Mouse (Mus musculus) intestine, embryonic 16.5 days (tissue): ENCODE results near the gene Med13l. TPM values are rescaled to one million over a fixed set of nuclear protein-coding genes. Genes with fewer than 3 reads are reported as not detected.

Experiments used
- ATAC-seq: fragments of 200-750 bp; cut with Nextera tagmentation; 2 replicates; pipeline ENCODE4 v1.8.0; 2017; ENCODE audit warnings: moderate TSS enrichment, moderate library complexity
- H3K27ac ChIP-seq: fragments of 300-500 bp; sonication (generic); 2 replicates; pipeline ENCODE4 v1.5.1; 2014; ENCODE audit warnings: mild to moderate bottlenecking, low read length
- H3K27me3 ChIP-seq: fragments of 300-500 bp; sonication (generic); replicated peaks from 2 replicates; pipeline ENCODE4 v1.6.1; 2014; ENCODE audit warnings: low read length, control low read depth, mixed read lengths; ENCODE audit not compliant: control insufficient read depth, insufficient read depth
- H3K36me3 ChIP-seq: fragments of 300-500 bp; sonication (generic); 2 replicates; pipeline ENCODE4 v1.6.1; 2014; ENCODE audit warnings: low read length, control low read depth; ENCODE audit not compliant: control insufficient read depth, insufficient read depth
- H3K4me1 ChIP-seq: fragments of 300-500 bp; sonication (generic); 2 replicates; pipeline ENCODE4 v1.6.1; 2014; ENCODE audit warnings: low read length, control low read depth, mixed read lengths; ENCODE audit not compliant: control insufficient read depth, insufficient read depth
- H3K4me2 ChIP-seq: fragments of 300-500 bp; sonication (generic); 2 replicates; pipeline ENCODE4 v1.6.1; 2014; ENCODE audit warnings: low read depth, low read length, control low read depth
- H3K4me3 ChIP-seq: fragments of 300-500 bp; sonication (generic); 2 replicates; pipeline ENCODE4 v1.5.1; 2014; ENCODE audit warnings: mild to moderate bottlenecking, low read length
- H3K9ac ChIP-seq: fragments of 300-500 bp; sonication (generic); 2 replicates; pipeline ENCODE4 v1.6.1; 2014; ENCODE audit warnings: low read depth, low read length
- H3K9me3 ChIP-seq: fragments of 300-500 bp; sonication (generic); 2 replicates; pipeline ENCODE4 v1.6.1; 2016; ENCODE audit warnings: low read length, control low read depth; ENCODE audit not compliant: control insufficient read depth
- WGBS: fragments of 180-500 bp; shearing (Covaris S2); extraction: QIAGEN DNeasy Blood & Tissue Kit; methylation state at CpG from one replicate; pipeline ENCODE4 v1.1.7; 2014; 5-methylcytosine and 5-hydroxymethylcytosine counted together
- polyA plus RNA-seq: library from polyadenylated mRNA; unstranded; fragments of >200 nt; fragmentation: Nextera tagmentation; extraction: Ambion mirVana; gene quantifications from 2 replicates; pipeline ENCODE4 v1.2.1, GENCODE M21; 2015

The Med13l gene
- polyA plus RNA-seq, 1 experiment from 2014 or later = 6.4 TPM

DNA sequence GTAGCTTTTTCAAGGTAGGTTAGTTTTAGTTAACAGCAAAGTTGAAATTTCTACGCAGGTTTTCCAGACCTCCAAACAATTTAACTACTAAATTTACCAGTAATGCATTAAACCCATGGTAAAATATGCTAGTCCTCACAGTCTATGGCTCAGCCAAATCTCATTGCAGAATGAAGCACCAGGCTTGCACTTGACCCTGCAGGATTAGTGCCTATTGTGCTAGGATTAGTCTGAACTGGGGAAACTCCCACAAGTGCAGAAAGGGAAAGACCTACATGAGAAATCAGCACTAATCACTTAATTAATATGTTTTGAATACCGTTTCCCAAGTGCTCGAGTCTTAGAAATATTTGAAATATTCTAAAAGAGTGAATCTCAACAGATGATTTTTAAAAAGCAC lies 40.0 kb upstream of the Med13l start:
- H3K27ac ChIP-seq = no peak overlapping the region
- no peaks in the 10 kb centered on the region for H3K9me3 ChIP-seq
- H3K36me3 ChIP-seq = no peaks in the 10 kb centered on the region
- H3K4me1 ChIP-seq = peaks cover 10% of the 10 kb centered on the region
- H3K4me3 ChIP-seq = no peak overlapping the region
- no peaks in the 10 kb centered on the region for H3K27me3 ChIP-seq
- no peak for ATAC-seq
- WGBS = 80% methylated on average over 3 of the region's 3 CpGs
- no peak overlapping the region for H3K9ac ChIP-seq
- no peak overlapping the region for H3K4me2 ChIP-seq

DNA sequence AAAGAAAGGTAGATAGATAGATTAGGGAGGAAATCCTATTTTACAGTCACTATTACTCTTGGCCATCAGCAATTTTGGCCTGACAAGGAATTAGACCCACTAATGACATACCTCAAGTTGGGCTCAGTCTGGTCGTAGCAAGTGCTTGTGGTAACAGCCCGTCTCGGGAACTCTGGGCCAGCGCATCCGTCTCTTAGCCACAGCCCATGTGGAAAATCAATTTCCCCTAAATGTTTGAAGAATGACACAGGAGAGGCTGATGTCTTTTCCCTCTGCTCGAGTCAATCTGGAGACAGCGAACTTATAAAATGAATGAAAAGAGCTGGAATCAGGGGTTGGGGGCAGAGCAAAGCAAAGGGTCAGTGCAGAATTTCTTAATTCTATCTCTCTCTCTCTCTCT lies 36.1 kb upstream of the Med13l start:
- no peak overlapping the region for H3K4me2 ChIP-seq
- no peak overlapping the region for H3K9ac ChIP-seq
- 84% methylated on average over 7 of the region's 7 CpGs for WGBS
- H3K27ac ChIP-seq = no peak overlapping the region
- H3K9me3 ChIP-seq = no peaks in the 10 kb centered on the region
- 0 out of 2 replicates have a peak, but pooled peaks cover 1% of the 10 kb centered on the region for H3K4me1 ChIP-seq
- 0 out of 2 replicates have a peak, but pooled peaks cover 3% of the 10 kb centered on the region for H3K27me3 ChIP-seq
- no peak for ATAC-seq
- H3K36me3 ChIP-seq = no peaks in the 10 kb centered on the region
- H3K4me3 ChIP-seq = no peak overlapping the region

DNA sequence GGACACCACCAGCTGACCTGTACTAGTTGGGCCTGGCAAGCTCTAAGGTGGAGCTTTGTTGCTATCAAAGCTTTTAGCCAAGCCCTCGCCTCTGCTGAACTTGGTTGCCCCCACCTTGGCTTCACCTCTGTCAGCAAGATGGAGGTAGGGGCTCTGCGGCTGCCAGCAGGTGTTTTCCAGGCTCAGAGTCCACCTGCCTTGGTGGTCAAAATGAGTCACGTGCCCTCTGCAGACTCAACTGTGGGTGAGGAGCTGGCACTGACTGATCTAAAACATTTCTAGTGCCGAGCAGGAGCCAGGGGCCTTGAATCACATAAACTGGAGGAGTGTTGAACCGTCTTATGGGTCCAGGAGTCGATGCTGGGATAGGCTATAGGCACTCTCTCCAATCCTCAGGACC lies 34.8 kb upstream of the Med13l start:
- 78% methylated on average over 6 of the region's 6 CpGs for WGBS
- Histone ChIP-seq H3K4me1 (0 out of 2 replicates have a peak, but pooled peaks cover 2% of the 10 kb centered on the region), H3K27me3 (0 out of 2 replicates have a peak, but pooled peaks cover 3% of the 10 kb centered on the region), H3K27ac (no peak overlapping the region), H3K36me3 (no peaks in the 10 kb centered on the region), H3K4me3 (no peak overlapping the region), H3K9me3 (no peaks in the 10 kb centered on the region), H3K9ac (no peak overlapping the region), H3K4me2 (no peak overlapping the region)
- no peak for ATAC-seq

DNA sequence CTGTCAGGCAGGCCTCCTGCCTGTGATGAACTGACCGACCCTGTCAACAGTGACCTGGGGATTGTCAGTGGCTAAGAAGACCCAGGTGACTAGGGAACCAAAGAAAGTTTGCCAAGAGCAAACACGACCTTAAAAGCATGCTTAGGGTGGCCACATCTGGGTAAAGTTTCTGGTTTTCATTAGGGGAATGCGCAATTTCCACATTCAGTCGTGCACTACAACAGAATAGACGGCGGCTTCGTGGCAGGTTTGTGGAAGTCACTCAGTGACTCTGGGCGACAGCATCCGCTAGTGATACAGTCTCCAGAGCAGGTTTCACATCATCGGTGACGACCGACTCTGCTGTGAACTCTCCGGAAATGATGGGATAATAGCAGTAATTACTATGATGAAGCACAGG lies 34.0 kb upstream of the Med13l start:
- 0 out of 2 replicates have a peak, but pooled peaks cover 2% of the 10 kb centered on the region for H3K4me1 ChIP-seq
- H3K9me3 ChIP-seq = no peaks in the 10 kb centered on the region
- H3K27me3 ChIP-seq = 0 out of 2 replicates have a peak, but pooled peaks cover 3% of the 10 kb centered on the region
- 61% methylated on average over 13 of the region's 13 CpGs for WGBS
- H3K36me3 ChIP-seq = no peaks in the 10 kb centered on the region
- no peak for ATAC-seq
- no peak overlapping the region for H3K9ac ChIP-seq
- H3K4me3 ChIP-seq = no peak overlapping the region
- H3K4me2 ChIP-seq = no peak overlapping the region
- no peak overlapping the region for H3K27ac ChIP-seq

DNA sequence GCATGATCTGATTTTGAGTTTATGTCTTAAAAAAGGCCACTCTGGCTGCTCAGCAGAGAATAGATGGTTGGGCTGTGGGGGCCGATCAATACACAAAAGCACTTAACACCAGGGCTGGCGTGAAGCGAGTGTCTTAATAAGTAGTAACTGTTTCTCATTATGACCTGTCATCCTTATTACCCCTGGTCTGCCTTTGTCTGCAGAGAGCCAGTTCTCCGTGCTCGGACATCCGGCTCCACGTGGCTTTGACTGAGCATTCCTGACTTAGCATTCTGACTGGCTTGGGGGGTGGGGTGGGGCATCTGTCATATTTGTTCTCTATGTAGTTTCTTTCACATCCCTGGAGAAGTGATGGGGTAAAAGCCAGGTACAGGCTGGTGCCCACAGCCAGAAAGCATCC lies 31.2 kb upstream of the Med13l start:
- no peak for ATAC-seq
- Histone ChIP-seq H3K27ac (no peak overlapping the region), H3K27me3 (0 out of 2 replicates have a peak, but pooled peaks cover 3% of the 10 kb centered on the region), H3K36me3 (no peaks in the 10 kb centered on the region), H3K9me3 (no peaks in the 10 kb centered on the region), H3K4me3 (no peak overlapping the region), H3K4me2 (no peak overlapping the region), H3K4me1 (peaks cover 2% of the 10 kb centered on the region; the same call in 1 of the 2 replicates), H3K9ac (no peak overlapping the region)
- 41% methylated on average over 7 of the region's 7 CpGs for WGBS

DNA sequence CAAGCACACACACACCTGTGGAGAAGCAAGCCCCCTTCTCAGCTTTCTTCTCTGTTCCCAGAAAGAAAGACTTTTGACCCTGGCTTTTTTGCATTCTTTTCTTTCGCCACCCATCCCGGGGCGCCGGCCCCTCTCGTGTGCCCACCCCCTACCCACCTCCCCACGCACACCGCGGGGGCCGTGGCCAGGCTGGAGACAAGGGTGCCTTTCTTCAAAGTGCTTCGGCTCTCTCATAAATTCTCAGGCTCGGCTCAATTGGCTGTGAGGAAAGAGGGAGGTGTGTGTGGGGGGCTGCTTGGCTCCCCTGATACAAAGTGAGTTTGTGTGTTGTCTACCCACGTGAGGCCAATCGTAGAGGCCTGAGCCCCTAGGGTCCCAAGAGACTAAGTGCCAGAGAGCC lies 28.4 kb upstream of the Med13l start:
- WGBS = 17% methylated on average over 13 of the region's 13 CpGs
- Histone ChIP-seq H3K4me2 (no peak overlapping the region), H3K4me1 (peaks cover 16% of the 10 kb centered on the region), H3K27ac (no peak overlapping the region), H3K27me3 (no peaks in the 10 kb centered on the region), H3K4me3 (no peak overlapping the region), H3K36me3 (no peaks in the 10 kb centered on the region), H3K9me3 (no peaks in the 10 kb centered on the region), H3K9ac (no peak overlapping the region)
- ATAC-seq = no peak

DNA sequence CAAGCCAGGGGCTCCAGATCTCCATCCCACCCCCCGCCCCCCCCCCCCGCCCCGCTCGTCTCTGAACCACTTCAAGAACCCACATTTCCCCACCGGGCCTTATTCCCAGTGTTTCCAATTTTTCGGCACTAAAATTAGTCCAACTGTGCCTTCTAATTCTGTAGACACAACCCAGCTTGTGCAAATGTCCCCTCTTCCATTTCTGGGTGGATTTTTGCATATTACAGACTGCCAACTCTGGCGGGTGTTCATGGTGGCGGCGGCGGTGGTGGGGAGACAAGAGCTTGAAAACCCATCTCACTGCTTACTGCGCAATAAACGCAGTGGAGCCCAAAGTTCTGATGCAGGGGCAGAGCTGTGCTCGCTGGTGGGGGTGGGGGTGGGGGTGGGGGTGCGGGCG lies 27.8 kb upstream of the Med13l start:
- H3K27ac ChIP-seq = no peak overlapping the region
- no peaks in the 10 kb centered on the region for H3K36me3 ChIP-seq
- no peak overlapping the region for H3K9ac ChIP-seq
- H3K4me1 ChIP-seq = peaks cover 16% of the 10 kb centered on the region
- ATAC-seq = no peak
- 51% methylated on average over 15 of the region's 15 CpGs for WGBS
- H3K9me3 ChIP-seq = no peaks in the 10 kb centered on the region
- no peak overlapping the region for H3K4me3 ChIP-seq
- no peaks in the 10 kb centered on the region for H3K27me3 ChIP-seq
- H3K4me2 ChIP-seq = no peak overlapping the region

DNA sequence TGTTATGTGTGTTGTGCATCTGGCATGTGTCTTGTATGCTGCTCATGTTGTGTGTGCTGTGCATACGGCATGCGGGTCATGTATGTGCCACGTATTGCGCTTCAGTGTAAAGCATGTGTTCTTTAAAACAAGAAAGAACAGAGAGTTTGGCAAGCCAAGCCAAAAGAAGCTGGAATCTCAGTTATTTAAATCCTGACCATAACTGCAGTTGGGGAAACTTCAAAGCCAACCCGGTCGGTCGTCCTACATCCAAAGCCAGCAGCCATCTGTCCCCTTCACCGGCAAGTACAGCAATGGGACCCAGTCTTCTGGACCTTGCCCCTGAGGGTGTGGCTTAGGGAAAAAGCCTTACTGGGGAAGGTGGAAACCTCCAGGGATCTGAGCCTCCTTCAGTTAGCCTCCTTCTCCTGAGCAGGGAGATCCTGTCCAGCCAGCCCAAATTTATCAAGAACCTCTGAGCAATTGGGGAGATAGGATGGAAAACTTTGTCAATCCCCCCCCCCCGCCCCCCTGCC lies 26.0 kb upstream of the Med13l start:
- no peaks in the 10 kb centered on the region for H3K36me3 ChIP-seq
- 46% methylated on average over 9 of the region's 9 CpGs for WGBS
- H3K4me1 ChIP-seq = peaks cover 14% of the 10 kb centered on the region
- H3K27me3 ChIP-seq = no peaks in the 10 kb centered on the region
- H3K4me3 ChIP-seq = no peak overlapping the region
- no peak overlapping the region for H3K4me2 ChIP-seq
- peak overlapping the region; percentile 21; the same call in 1 of the 2 replicates for H3K27ac ChIP-seq
- ATAC-seq = peak; percentile 66
- H3K9me3 ChIP-seq = no peaks in the 10 kb centered on the region
- H3K9ac ChIP-seq = no peak overlapping the region

DNA sequence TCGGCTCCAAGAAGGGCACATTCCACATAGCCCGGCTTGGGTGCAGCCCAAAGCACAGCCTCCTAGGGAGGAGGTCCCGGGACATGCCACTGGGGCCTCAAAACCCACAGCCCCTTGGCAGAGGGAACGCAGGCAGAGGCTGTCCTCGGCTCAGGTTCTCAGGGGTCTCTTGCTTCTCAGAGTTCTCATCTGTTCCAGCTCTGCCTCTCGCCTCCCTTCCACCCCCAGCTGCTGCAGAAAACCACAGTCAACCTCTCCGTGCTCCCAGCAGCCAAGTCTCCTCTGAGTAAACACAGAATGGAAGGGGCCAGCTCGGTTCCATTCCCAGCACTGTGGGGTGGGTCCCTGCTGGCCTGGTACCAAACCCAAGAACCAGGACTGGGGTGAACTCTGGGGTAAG lies 25.3 kb upstream of the Med13l start:
- Histone ChIP-seq H3K27me3 (no peaks in the 10 kb centered on the region), H3K4me2 (no peak overlapping the region), H3K9me3 (no peaks in the 10 kb centered on the region), H3K27ac (peak overlapping the region; percentile 57), H3K4me3 (no peak overlapping the region), H3K9ac (no peak overlapping the region), H3K36me3 (no peaks in the 10 kb centered on the region), H3K4me1 (peaks cover 13% of the 10 kb centered on the region)
- peak; percentile 56 for ATAC-seq
- WGBS = 31% methylated on average over 8 of the region's 8 CpGs

DNA sequence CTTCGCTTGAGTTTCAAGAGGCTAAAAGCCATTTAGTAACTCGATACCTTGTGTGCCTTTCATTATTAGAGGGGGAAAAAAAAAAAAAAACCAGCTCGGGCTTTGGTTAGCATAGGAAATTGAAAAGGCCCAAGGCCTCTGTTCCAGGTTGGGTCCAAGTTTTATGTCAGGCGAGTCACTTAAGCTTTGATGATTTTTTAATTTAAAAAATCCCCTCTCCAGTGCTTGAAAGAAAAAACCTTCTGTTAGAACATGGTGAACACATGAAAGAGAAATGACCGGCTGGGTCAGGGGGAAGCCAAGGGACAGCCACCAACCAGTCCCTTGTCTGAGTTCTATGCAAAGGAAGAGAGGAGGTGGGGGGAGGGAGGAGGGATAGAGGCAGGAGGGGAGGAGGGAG lies 22.0 kb upstream of the Med13l start:
- H3K36me3 ChIP-seq = no peaks in the 10 kb centered on the region
- ATAC-seq = no peak
- H3K9ac ChIP-seq = no peak overlapping the region
- no peak overlapping the region for H3K4me3 ChIP-seq
- WGBS = 42% methylated on average over 5 of the region's 5 CpGs
- H3K27ac ChIP-seq = no peak overlapping the region
- H3K27me3 ChIP-seq = no peaks in the 10 kb centered on the region
- H3K4me2 ChIP-seq = no peak overlapping the region
- H3K4me1 ChIP-seq = peaks cover 13% of the 10 kb centered on the region
- no peaks in the 10 kb centered on the region for H3K9me3 ChIP-seq
